Mouse (Mus musculus) T-helper 2 cell (primary cell): Measurements from ENCODE around the gene Vmn2r60.
"Not testable (repeated sequence)": the region's sequence is repeated elsewhere in the genome, so short reads cannot be mapped to it uniquely, and the experiment has no call there.

Experiments
- in situ Hi-C: fragments of 300-600 bp; cut with MboI, MseI; formaldehyde crosslinking; loops from one replicate; pipeline ENCODE4 v1.15.1; 2025; ENCODE audit warnings: high pct_unique_total_duplicates

Vmn2r60 gene

GRCm38 (mm10) chr7:42107470-42107869 lies at the start of gene Vmn2r60:
Vmn2r60 (plus strand) TSS chr7:42107770.
- in situ Hi-C loops: no loop called here

DNA sequence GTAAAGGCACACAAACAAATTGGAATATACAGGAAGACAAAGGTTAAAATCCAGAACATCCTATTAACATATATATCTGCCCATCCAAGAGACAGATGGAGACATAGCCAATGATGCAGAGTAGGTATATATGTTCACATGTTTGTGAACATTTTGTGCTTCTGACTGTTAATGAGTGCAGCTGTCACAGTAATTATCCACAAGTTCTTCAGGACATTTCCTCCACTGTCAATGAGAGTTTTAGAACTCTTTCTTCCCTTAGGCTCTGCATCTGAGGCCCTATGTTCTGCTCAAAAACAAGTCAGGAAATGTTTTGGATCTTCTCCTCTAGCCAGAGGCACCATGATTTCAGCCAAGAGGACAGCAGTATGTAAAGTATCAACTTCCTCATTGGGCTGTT lies 48.6 kb upstream of the Vmn2r60 start, which contains the start of gene Vmn2r59:
Gene Vmn2r59, minus strand, starts transcription at position 101 of the 400 bp plus-strand sequence.
- in situ Hi-C loops: no loop called here

DNA sequence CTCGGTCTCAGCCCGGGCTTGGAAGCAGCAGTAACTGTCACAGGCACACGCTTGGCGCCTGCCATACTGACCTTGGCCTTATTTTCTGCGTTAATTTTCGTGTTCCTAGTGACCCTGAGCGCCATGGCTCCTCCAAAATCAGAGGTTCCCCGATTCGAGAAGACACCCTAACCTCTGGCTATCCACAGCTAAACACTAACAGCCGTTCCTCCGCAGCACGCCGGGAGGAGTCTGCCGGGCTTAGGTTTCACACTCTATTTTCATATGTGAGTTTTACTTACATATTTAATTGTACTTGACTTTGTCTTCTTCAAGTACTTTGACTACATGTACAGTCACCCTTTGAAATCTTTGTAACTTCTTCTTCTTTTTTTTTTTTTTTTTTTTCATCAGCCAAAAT lies 509 bp upstream of the Vmn2r60 start:
- in situ Hi-C loops: not testable (repeated sequence)
